Mouse (Mus musculus): ENCODE data around the gene Mrps23. TPM values are rescaled to one million over a fixed set of nuclear protein-coding genes. Genes with fewer than 3 reads are reported as not detected.
"Not testable (repeated sequence)": the region's sequence is repeated elsewhere in the genome, so short reads cannot be mapped to it uniquely, and the experiment has no call there.

Mrps23 gene
- total and polyA plus RNA-seq, 3 experiments: 41.2 to 268 (median 106) TPM

DNA sequence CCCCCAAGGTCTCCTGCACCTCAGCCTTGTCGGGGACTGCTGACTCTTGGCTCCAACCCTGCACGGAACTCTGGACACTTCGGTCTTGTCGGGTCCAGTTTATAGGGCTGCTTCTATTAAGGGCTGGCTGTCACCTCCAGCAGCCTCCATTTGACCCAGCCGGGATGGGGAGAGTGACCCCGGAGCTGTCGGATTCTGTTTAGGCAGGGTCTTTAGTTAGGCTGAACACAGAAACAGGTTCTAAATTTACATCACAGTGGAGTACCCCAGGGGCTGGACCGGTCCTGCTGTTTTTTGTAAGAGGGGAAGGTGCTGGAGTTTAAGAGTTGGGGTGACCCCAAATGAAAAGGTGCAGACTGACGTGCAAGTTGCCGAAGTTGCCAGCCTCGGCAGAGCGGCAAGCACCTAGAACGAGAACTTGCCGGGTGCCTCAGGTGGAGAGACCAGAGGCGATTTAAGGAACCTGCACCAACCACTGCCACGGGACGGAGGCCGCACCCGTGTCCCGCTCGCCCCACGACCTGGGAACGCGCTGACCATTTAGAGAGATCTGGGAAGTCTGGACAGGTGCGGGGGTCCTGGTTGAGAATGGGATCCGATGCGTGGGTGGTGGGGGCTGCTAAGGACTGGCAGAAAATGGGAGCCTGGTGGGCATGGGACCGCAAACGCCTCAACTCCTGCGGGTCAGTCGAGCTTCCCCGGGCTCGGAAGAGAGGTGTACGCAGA lies 10.9 kb upstream of the Mrps23 start:
- H3K27me3 ChIP-seq (ENCODE audit: insufficient read depth, low read length): peaks cover 76% of the 10 kb centered on the region
- H3K4me1 ChIP-seq (ENCODE audit: insufficient read depth, low read depth, low read length): peaks cover 21% of the 10 kb centered on the region
- ATAC-seq (ENCODE audit: extremely low read depth, insufficient number of reproducible peaks, low FRiP score, poor library complexity, severe bottlenecking): no peak
- no peak for DNase-seq (ENCODE audit: low spot score)
- H3K9me3 ChIP-seq (replicated peaks): no peaks in the 10 kb centered on the region
- H3K4me3 ChIP-seq (ENCODE audit: low read depth, low read length): no peak overlapping the region
- TF ChIP-seq POLR2AphosphoS5 (IDR thresholded peaks at IDR 0.05; ENCODE audit: insufficient replicate concordance, low read depth, low read length): no peak
- TF ChIP-seq TAL1 (conservative IDR thresholded peaks at IDR 0.05; ENCODE audit: low read depth, low read length): no peak
- no peak for TF ChIP-seq GATA1 (IDR thresholded peaks at IDR 0.05; ENCODE audit: borderline replicate concordance, low read length)
- TF ChIP-seq CTCF (IDR thresholded peaks at IDR 0.05; ENCODE audit: low read depth, low read length): no peak
- no peak for TF ChIP-seq GATA2 (IDR thresholded peaks at IDR 0.05; ENCODE audit: borderline replicate concordance, low read depth, low read length)
- peaks cover 13% of the 10 kb centered on the region for H3K36me3 ChIP-seq (replicated peaks)

DNA sequence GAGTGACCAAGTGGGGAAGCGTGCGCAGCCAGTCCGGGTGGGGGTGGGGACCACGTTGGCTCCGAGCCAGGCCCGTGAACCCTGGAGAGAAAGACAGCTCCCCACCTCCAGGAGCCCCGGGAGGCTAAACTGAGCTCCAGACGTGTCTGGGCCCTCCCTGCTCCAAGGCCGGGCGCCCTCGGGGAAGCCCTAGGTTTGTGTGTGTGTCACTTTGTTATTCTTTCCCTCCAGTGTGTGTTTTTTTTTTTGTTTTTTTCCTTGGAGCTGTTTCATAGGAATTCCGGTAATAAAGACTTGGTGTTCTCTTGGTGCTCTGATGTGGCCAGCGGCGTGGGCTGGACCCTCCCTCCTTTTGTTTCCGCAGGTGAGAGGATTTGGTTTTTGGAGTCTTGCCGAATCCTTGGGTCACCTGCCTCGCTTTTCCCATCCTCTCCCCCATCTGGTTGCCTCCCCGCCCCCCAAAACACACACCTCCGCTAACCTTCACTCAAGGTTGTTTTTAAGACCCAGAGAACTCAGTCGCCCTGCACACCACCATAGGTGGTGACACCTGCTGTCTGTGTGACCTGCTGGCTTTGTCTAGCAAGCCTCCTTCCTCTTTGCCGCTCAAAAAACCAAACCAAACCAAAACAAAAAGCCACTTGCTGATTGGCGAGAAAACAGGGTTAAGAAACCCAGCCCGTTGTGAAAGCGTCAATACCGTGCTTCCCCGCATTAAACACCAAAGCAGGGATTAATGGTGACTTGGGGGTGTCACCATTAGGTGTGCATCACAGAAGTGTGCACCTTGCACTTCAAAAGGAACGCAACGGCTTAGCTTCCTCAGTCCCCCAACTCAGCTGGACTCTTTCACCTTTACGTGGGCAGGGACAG lies 10.1 kb upstream of the Mrps23 start:
- TF ChIP-seq GATA1 (IDR thresholded peaks at IDR 0.05; ENCODE audit: borderline replicate concordance, low read length): no peak
- no peak for TF ChIP-seq POLR2AphosphoS5 (IDR thresholded peaks at IDR 0.05; ENCODE audit: insufficient replicate concordance, low read depth, low read length)
- TF ChIP-seq TAL1 (conservative IDR thresholded peaks at IDR 0.05; ENCODE audit: low read depth, low read length): no peak
- no peak for TF ChIP-seq GATA2 (IDR thresholded peaks at IDR 0.05; ENCODE audit: borderline replicate concordance, low read depth, low read length)
- no peak for TF ChIP-seq CTCF (IDR thresholded peaks at IDR 0.05; ENCODE audit: low read depth, low read length)
- Histone ChIP-seq H3K9me3 (replicated peaks) (no peaks in the 10 kb centered on the region), H3K4me3 (ENCODE audit: low read depth, low read length) (no peak overlapping the region), H3K4me1 (ENCODE audit: insufficient read depth, low read depth, low read length) (peaks cover 18% of the 10 kb centered on the region), H3K27me3 (ENCODE audit: insufficient read depth, low read length) (peaks cover 76% of the 10 kb centered on the region), H3K36me3 (replicated peaks) (peaks cover 10% of the 10 kb centered on the region)
- ATAC-seq (ENCODE audit: extremely low read depth, insufficient number of reproducible peaks, low FRiP score, poor library complexity, severe bottlenecking): no peak
- DNase-seq (ENCODE audit: low spot score): no peak

GRCm38 (mm10) chr11:88195699-88196098 lies 8.5 kb upstream of the Mrps23 start:
- H3K27me3 ChIP-seq (ENCODE audit: insufficient read depth, low read length): peaks cover 73% of the 10 kb centered on the region
- not testable (repeated sequence) for ATAC-seq (ENCODE audit: extremely low read depth, insufficient number of reproducible peaks, low FRiP score, poor library complexity, severe bottlenecking); H3K36me3 ChIP-seq (replicated peaks); DNase-seq (ENCODE audit: low spot score); H3K4me3 ChIP-seq (ENCODE audit: low read depth, low read length); H3K9me3 ChIP-seq (replicated peaks)
- peaks cover 26% of the 10 kb centered on the region for H3K4me1 ChIP-seq (ENCODE audit: insufficient read depth, low read depth, low read length)

DNA sequence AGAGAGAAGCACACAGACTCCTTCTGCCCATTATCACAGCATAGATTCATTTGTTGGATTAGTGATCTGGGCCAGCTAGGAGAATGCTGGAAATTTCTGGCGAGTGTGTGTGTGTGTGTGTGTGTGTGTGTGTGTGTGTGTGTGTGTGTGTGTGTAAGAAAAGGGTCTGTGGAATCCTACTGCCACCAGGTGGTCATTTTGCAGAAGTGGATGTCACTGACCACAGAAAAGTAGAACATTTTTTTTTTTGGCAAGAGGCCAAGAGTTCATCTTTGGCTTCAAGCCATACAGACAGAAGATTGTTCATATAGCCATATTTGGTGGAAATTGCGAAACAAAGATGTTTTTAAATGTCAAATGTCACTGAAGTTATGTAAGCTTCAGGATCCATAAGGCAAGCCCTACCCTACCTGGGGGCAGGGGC lies 7.0 kb upstream of the Mrps23 start:
- Histone ChIP-seq H3K36me3 (replicated peaks) (peaks cover 3% of the 10 kb centered on the region), H3K4me3 (ENCODE audit: low read depth, low read length) (no peak overlapping the region), H3K27me3 (ENCODE audit: insufficient read depth, low read length) (peaks cover 61% of the 10 kb centered on the region), H3K4me1 (ENCODE audit: insufficient read depth, low read depth, low read length) (peaks cover 37% of the 10 kb centered on the region), H3K9me3 (replicated peaks) (no peaks in the 10 kb centered on the region)
- ATAC-seq (ENCODE audit: extremely low read depth, insufficient number of reproducible peaks, low FRiP score, poor library complexity, severe bottlenecking): no peak
- TF ChIP-seq TAL1 (conservative IDR thresholded peaks at IDR 0.05; ENCODE audit: low read depth, low read length): no peak
- TF ChIP-seq CTCF (IDR thresholded peaks at IDR 0.05; ENCODE audit: low read depth, low read length): no peak
- no peak for TF ChIP-seq POLR2AphosphoS5 (IDR thresholded peaks at IDR 0.05; ENCODE audit: insufficient replicate concordance, low read depth, low read length)
- TF ChIP-seq GATA1 (IDR thresholded peaks at IDR 0.05; ENCODE audit: borderline replicate concordance, low read length): no peak
- no peak for TF ChIP-seq GATA2 (IDR thresholded peaks at IDR 0.05; ENCODE audit: borderline replicate concordance, low read depth, low read length)
- DNase-seq (ENCODE audit: low spot score): no peak

DNA sequence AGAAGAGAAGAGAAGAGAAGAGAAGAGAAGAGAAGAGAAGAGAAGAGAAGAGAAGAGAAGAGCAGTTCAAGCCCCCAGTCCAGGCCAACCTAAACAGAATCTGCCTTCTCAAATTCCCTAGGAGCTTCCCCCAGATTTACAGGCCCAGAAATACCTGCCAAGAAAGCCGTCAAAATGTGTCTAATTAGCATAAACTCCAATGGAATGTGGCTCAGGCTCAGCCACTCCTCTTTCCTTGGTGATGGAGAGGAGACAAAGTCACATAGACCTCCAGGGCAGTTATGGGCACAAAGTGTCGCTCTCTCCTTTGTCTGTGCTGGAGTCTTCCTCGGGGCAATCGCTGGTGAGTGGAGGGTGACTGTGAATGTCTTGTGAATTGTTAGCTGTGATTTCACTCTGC lies 6.0 kb upstream of the Mrps23 start:
- peaks cover 2% of the 10 kb centered on the region for H3K36me3 ChIP-seq (replicated peaks)
- TF ChIP-seq TAL1 (conservative IDR thresholded peaks at IDR 0.05; ENCODE audit: low read depth, low read length) (no peak), CTCF (IDR thresholded peaks at IDR 0.05; ENCODE audit: low read depth, low read length) (no peak), GATA2 (IDR thresholded peaks at IDR 0.05; ENCODE audit: borderline replicate concordance, low read depth, low read length) (no peak), GATA1 (IDR thresholded peaks at IDR 0.05; ENCODE audit: borderline replicate concordance, low read length) (no peak), POLR2AphosphoS5 (IDR thresholded peaks at IDR 0.05; ENCODE audit: insufficient replicate concordance, low read depth, low read length) (no peak)
- H3K27me3 ChIP-seq (ENCODE audit: insufficient read depth, low read length): peaks cover 51% of the 10 kb centered on the region
- ATAC-seq (ENCODE audit: extremely low read depth, insufficient number of reproducible peaks, low FRiP score, poor library complexity, severe bottlenecking) (no peak), DNase-seq (ENCODE audit: low spot score) (no peak)
- H3K4me3 ChIP-seq (ENCODE audit: low read depth, low read length): no peak overlapping the region
- no peaks in the 10 kb centered on the region for H3K9me3 ChIP-seq (replicated peaks)
- peaks cover 39% of the 10 kb centered on the region for H3K4me1 ChIP-seq (ENCODE audit: insufficient read depth, low read depth, low read length)

DNA sequence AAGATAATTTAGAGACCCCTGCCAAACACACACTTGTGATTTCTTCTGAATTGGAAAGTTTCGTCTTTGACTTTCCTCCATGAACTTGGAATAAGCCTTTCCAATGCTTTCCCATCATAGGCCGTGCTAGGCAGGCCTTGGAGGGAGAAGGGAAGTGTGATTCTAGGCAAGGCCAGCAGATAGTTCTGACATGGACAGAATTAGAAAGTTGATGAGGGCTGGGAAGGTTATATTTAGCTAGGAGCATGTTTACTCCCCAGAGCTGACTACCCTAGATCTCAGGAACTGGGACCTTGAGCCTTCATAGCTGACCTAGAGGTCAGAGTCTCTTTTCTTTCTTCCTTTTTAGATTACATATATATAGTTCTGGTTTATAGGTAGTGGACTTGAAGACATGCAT lies 3.0 kb upstream of the Mrps23 start:
- H3K27me3 ChIP-seq (ENCODE audit: insufficient read depth, low read length): peaks cover 31% of the 10 kb centered on the region
- H3K36me3 ChIP-seq (replicated peaks): peaks cover 6% of the 10 kb centered on the region
- H3K4me3 ChIP-seq (ENCODE audit: low read depth, low read length): no peak overlapping the region
- H3K9me3 ChIP-seq (replicated peaks): no peaks in the 10 kb centered on the region
- TF ChIP-seq POLR2AphosphoS5 (IDR thresholded peaks at IDR 0.05; ENCODE audit: insufficient replicate concordance, low read depth, low read length) (no peak), GATA2 (IDR thresholded peaks at IDR 0.05; ENCODE audit: borderline replicate concordance, low read depth, low read length) (no peak), TAL1 (conservative IDR thresholded peaks at IDR 0.05; ENCODE audit: low read depth, low read length) (no peak), CTCF (IDR thresholded peaks at IDR 0.05; ENCODE audit: low read depth, low read length) (no peak), GATA1 (IDR thresholded peaks at IDR 0.05; ENCODE audit: borderline replicate concordance, low read length) (no peak)
- no peak for ATAC-seq (ENCODE audit: extremely low read depth, insufficient number of reproducible peaks, low FRiP score, poor library complexity, severe bottlenecking)
- DNase-seq (ENCODE audit: low spot score): no peak
- H3K4me1 ChIP-seq (ENCODE audit: insufficient read depth, low read depth, low read length): peaks cover 52% of the 10 kb centered on the region
